Mouse (Mus musculus): Measurements from ENCODE around the gene Sstr1.

Sstr1 gene

GRCm38 (mm10) chr12:58211163-58212071 lies at the start of gene Sstr1:
Gene Sstr1, plus strand, starts transcription at chr12:58211772.
- DNase-seq (ENCODE audit: low spot score): no peak

- DNase-seq (ENCODE audit: low spot score): no peak
Measured at GRCm38 (mm10) chr12:58198810-58199209, 12.8 kb upstream of the Sstr1 start.

GRCm38 (mm10) chr12:58201190-58201589 lies 10.4 kb upstream of the Sstr1 start:
- no peak for DNase-seq (ENCODE audit: low spot score)

GRCm38 (mm10) chr12:58207956-58208355 lies 3.6 kb upstream of the Sstr1 start:
- no peak for DNase-seq (ENCODE audit: low spot score)

GRCm38 (mm10) chr12:58212261-58212923 lies 820 bp downstream of the Sstr1 start:
- no peak for DNase-seq (ENCODE audit: low spot score)

GRCm38 (mm10) chr12:58212924-58213450 lies 1.4 kb downstream of the Sstr1 start:
- DNase-seq (ENCODE audit: low spot score): no peak

GRCm38 (mm10) chr12:58213451-58214288 lies 2.1 kb downstream of the Sstr1 start:
- DNase-seq (ENCODE audit: low spot score): no peak

GRCm38 (mm10) chr12:58214289-58215136 lies 2.9 kb downstream of the Sstr1 start:
- DNase-seq (ENCODE audit: low spot score): no peak

- DNase-seq (ENCODE audit: low spot score): no peak
Measured at GRCm38 (mm10) chr12:58216218-58216617, 4.6 kb downstream of the Sstr1 start.

GRCm38 (mm10) chr12:58219078-58219477 lies 7.5 kb downstream of the Sstr1 start:
- no peak for DNase-seq (ENCODE audit: low spot score)

GRCm38 (mm10) chr12:58225644-58226043 lies 14.1 kb downstream of the Sstr1 start:
- no peak for DNase-seq (ENCODE audit: low spot score)

GRCm38 (mm10) chr12:58232489-58232888 lies 20.9 kb downstream of the Sstr1 start:
- no peak for DNase-seq (ENCODE audit: low spot score)

- no peak for DNase-seq (ENCODE audit: low spot score)
Measured at GRCm38 (mm10) chr12:58251901-58252300, 40.3 kb downstream of the Sstr1 start.

Data from ovary, postnatal 14 days (tissue).